In genomic region chr10:63338914-63339643, GRCm38 (mm10) we compare ENCODE assay signal across 8 mouse cellular contexts. TPM values are rescaled to one million over a fixed set of nuclear protein-coding genes. Genes with fewer than 3 reads are reported as not detected.
DNase-seq lines count a peak whose midpoint lies in the region; ATAC-seq and TF ChIP-seq lines count a peak whose summit lies in the region.

No protein-coding gene starts in this region.

- intact Hi-C loops in left cerebral cortex, postnatal 36 days (cut with DNase I): loop anchor here (5.0 kb wide), 1 partner anchor 43 kb away; the partner anchor contains the start of genes Dnajc12 and Sirt1

- H3K4me3 ChIP-seq in intestine, postnatal 0 days (ENCODE audit: low read depth, low read length): peak overlapping the region; percentile 82
- H3K4me3 ChIP-seq in midbrain, embryonic 10.5 days: peak overlapping the region; percentile 82

- peak; percentile 96 for DNase-seq in adrenal gland, postnatal 10 days
- DNase-seq in embryo, embryonic 9.5 days (ENCODE audit: extremely low spot score): peak; percentile 92
- peak; percentile 89 to 91 for DNase-seq in gastrocnemius, postnatal 4 days (ENCODE audit: low spot score in 2 of 2)
- DNase-seq in left cerebral cortex, postnatal 36 days (ENCODE audit: low spot score in 2 of 2): peak; percentile 80 to 87
- DNase-seq in midbrain, embryonic 10.5 days (ENCODE audit: low spot score): peak; percentile 91
- DNase-seq in right cerebral cortex, postnatal 36 days (ENCODE audit: low spot score in 2 of 2): peak; percentile 68 to 70
- peak; percentile 91 for DNase-seq in urinary bladder, postnatal 4 days (ENCODE audit: low spot score in 2 of 2)

- no peaks in the 10 kb centered on the region for H3K9me3 ChIP-seq in intestine, postnatal 0 days (ENCODE audit: control insufficient read depth)
- H3K9me3 ChIP-seq in midbrain, embryonic 10.5 days (replicated peaks): no peaks in the 10 kb centered on the region; the same call in 1 of the 2 replicates

- peaks cover 2% of the 10 kb centered on the region; the same call in 1 of the 2 replicates for H3K4me1 ChIP-seq in intestine, postnatal 0 days (replicated peaks; ENCODE audit: control insufficient read depth, insufficient read depth, low read length)
- peaks cover 25% of the 10 kb centered on the region for H3K4me1 ChIP-seq in midbrain, embryonic 10.5 days

- H3K36me3 ChIP-seq in intestine, postnatal 0 days (ENCODE audit: control insufficient read depth, insufficient read depth): peaks cover 8% of the 10 kb centered on the region
- peaks cover 20% of the 10 kb centered on the region for H3K36me3 ChIP-seq in midbrain, embryonic 10.5 days

- 1% methylated on average over 36 of the region's 74 CpGs for WGBS in intestine, postnatal 0 days
- under 1% methylated on average over 73 of the region's 74 CpGs for WGBS in midbrain, embryonic 10.5 days

- peak overlapping the region; percentile 80 for H3K4me2 ChIP-seq in intestine, postnatal 0 days (replicated peaks; ENCODE audit: low read depth)

- H3K27me3 ChIP-seq in intestine, postnatal 0 days (replicated peaks; ENCODE audit: control insufficient read depth, insufficient read depth, low read length): no peaks in the 10 kb centered on the region
- peaks cover 5% of the 10 kb centered on the region; the same call in 1 of the 2 replicates for H3K27me3 ChIP-seq in midbrain, embryonic 10.5 days (ENCODE audit: low read depth, poor library complexity, severe bottlenecking)

- peak overlapping the region; percentile 98 for H3K27ac ChIP-seq in intestine, postnatal 0 days (ENCODE audit: low read depth, low read length)
- H3K27ac ChIP-seq in midbrain, embryonic 10.5 days (replicated peaks): peak overlapping the region; percentile 95

- peak; percentile 28; the same call in 1 of the 2 replicates for TF ChIP-seq CTCF in intestine, postnatal 0 days (IDR thresholded peaks at IDR 0.05; ENCODE audit: low read depth)

- peak; percentile 93 for ATAC-seq in intestine, postnatal 0 days

- H3K9ac ChIP-seq in intestine, postnatal 0 days (ENCODE audit: low read depth, low read length): peak overlapping the region; percentile 99

RNA-seq across cellular contexts. Expression of gene Sirt1, which starts 42.4 kb away (rescaled TPM):
- 10 to 100 TPM; 17.3 to 17.5 TPM for total RNA-seq in adrenal gland, postnatal 10 days (2021)
- 10 to 100 TPM in 1 of 2 experiments, 1 to 10 TPM in 1; 9.3 to 14.1 TPM for total RNA-seq in gastrocnemius, postnatal 4 days (2021)
- 3.9 and 5.2 TPM in 2 replicates for polyA plus RNA-seq in intestine, postnatal 0 days (2015; fragmentation: Nextera tagmentation; extraction: Ambion mirVana)
- total RNA-seq in left cerebral cortex, postnatal 36 days (2021): 10 to 100 TPM; 12.4 to 16.1 TPM
- 4.9 and 6.2 TPM in 2 replicates for polyA plus RNA-seq in midbrain, embryonic 10.5 days (2016; fragmentation: Nextera tagmentation; extraction: Ambion mirVana)

RNA-seq across cellular contexts. Expression of gene Dnajc12, which starts 43.2 kb away (rescaled TPM):
- 10 to 100 TPM; 14.6 to 15.9 TPM for total RNA-seq in adrenal gland, postnatal 10 days (2021)
- total RNA-seq in gastrocnemius, postnatal 4 days (2021): 10 to 100 TPM in 1 of 2 experiments, 1 to 10 TPM in 1; 9.4 to 10.9 TPM
- 5.3 and 6.4 TPM in 2 replicates for polyA plus RNA-seq in intestine, postnatal 0 days (2015; fragmentation: Nextera tagmentation; extraction: Ambion mirVana)
- total RNA-seq in left cerebral cortex, postnatal 36 days (2021): 10 to 100 TPM; 21.7 to 22.0 TPM
- 11.9 and 15.2 TPM in 2 replicates for polyA plus RNA-seq in midbrain, embryonic 10.5 days (2016; fragmentation: Nextera tagmentation; extraction: Ambion mirVana)

Comparison
In these comparisons a context has a peak if more than half of its experiments do, and no peak if none do; other contexts are left out.
1. Peak in every context shown above with its lines: DNase-seq, ATAC-seq, H3K4me3 ChIP-seq and H3K27ac ChIP-seq.